Mouse (Mus musculus) olfactory bulb, adult 2 months (tissue): Measurements from ENCODE around the gene Olfr1046.

Experiments used
- CTCF ChIP-seq: fragments of 200-500 bp; IDR thresholded peaks from 2 replicates; pipeline ENCODE4 v1.5.1; 2012; ENCODE audit warnings: low read depth, mild to moderate bottlenecking, low read length, moderate library complexity; ENCODE audit not compliant: insufficient read depth
- POLR2A ChIP-seq: fragments of 200-500 bp; IDR thresholded peaks from 2 replicates; pipeline ENCODE4 v1.6.1; 2012; ENCODE audit warnings: mild to moderate bottlenecking, low read depth, low read length, moderate library complexity; ENCODE audit not compliant: insufficient read depth

- TF ChIP-seq CTCF (no peak), POLR2A (no peak)
These were observed 33.5 kb downstream of the Olfr1046 start, which contains the start of gene Olfr52 for GRCm38 (mm10) chr2:86185583-86185982.
